Mouse (Mus musculus): ENCODE results near the gene Golga2. TPM values are rescaled to one million over a fixed set of nuclear protein-coding genes. Genes with fewer than 3 reads are reported as not detected.

Gene Golga2
- polyA plus RNA-seq, 1 experiment from 2014 or later: 25.4 TPM

DNA sequence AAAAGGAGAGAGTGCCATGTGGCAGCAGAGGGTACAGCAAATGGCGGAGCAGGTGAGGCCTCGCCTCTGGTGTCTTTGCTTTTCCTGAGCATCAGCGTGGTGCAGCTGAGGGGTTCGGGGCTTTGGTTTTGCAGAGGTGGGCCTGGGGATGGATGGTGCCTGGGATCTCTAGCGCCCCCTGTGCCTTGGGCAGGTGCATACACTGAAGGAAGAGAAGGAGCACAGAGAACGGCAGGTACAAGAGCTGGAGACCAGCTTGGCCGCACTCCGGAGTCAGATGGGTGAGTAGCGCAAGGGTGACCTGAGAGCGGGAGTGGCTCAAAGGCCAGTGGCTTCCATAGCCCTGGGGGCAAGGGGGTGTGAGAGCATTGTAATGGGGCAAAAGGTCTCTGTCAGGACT lies 15.8 kb downstream of the Golga2 start:
- peaks cover 77% of the 10 kb centered on the region for H3K36me3 ChIP-seq (ENCODE audit: control insufficient read depth, insufficient read depth, low read length)
- no peak for ATAC-seq (ENCODE audit: low read depth)

GRCm38 (mm10) chr2:32304145-32304832 lies 17.1 kb downstream of the Golga2 start:
- 61% methylated on average over 8 of the region's 8 CpGs for WGBS
- ATAC-seq (ENCODE audit: low read depth): no peak

More for the DNA sequence above, 15.8 kb downstream of the Golga2 start:
- WGBS: 89% methylated on average over 10 of the region's 10 CpGs
- Histone ChIP-seq H3K27me3 (ENCODE audit: control insufficient read depth, insufficient read depth, low read length) (no peaks in the 10 kb centered on the region), H3K4me3 (ENCODE audit: low read depth, low read length) (no peak overlapping the region), H3K9ac (replicated peaks; ENCODE audit: low read depth, low read length) (no peak overlapping the region), H3K4me2 (ENCODE audit: low read depth, low read length) (no peak overlapping the region), H3K4me1 (ENCODE audit: control insufficient read depth, insufficient read depth, low read length) (no peaks in the 10 kb centered on the region), H3K27ac (ENCODE audit: low read depth, low read length) (no peak overlapping the region), H3K9me3 (ENCODE audit: control insufficient read depth, low read length) (no peaks in the 10 kb centered on the region)

DNA sequence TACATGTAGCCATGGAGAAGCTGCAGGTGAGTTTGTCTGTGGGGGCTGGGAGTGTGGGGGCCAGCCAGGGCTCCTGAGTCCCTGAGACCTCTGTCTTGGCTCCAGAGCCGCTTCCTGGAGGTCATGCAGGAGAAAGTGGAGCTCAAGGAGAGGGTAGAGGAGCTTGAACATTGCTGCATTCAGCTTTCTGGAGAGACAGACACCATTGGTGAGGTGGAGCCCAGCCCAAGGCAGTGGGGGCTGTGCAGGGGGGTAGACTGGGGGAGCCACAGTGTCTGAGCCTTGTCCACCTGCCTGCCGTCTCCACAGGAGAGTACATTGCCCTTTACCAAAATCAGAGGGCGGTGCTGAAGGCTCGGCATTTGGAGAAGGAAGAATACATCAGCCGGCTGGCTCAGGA lies 18.5 kb downstream of the Golga2 start:
- Histone ChIP-seq H3K4me1 (ENCODE audit: control insufficient read depth, insufficient read depth, low read length) (no peaks in the 10 kb centered on the region), H3K27ac (ENCODE audit: low read depth, low read length) (no peak overlapping the region), H3K36me3 (ENCODE audit: control insufficient read depth, insufficient read depth, low read length) (peaks cover 63% of the 10 kb centered on the region), H3K9ac (replicated peaks; ENCODE audit: low read depth, low read length) (no peak overlapping the region), H3K4me2 (ENCODE audit: low read depth, low read length) (no peak overlapping the region), H3K27me3 (ENCODE audit: control insufficient read depth, insufficient read depth, low read length) (no peaks in the 10 kb centered on the region), H3K9me3 (ENCODE audit: control insufficient read depth, low read length) (no peaks in the 10 kb centered on the region), H3K4me3 (ENCODE audit: low read depth, low read length) (no peak overlapping the region)
- ATAC-seq (ENCODE audit: low read depth): no peak
- 98% methylated on average over 5 of the region's 5 CpGs for WGBS

More at GRCm38 (mm10) chr2:32304145-32304832, 17.1 kb downstream of the Golga2 start:
- no peaks in the 10 kb centered on the region for H3K9me3 ChIP-seq (ENCODE audit: control insufficient read depth, low read length)
- no peaks in the 10 kb centered on the region for H3K27me3 ChIP-seq (ENCODE audit: control insufficient read depth, insufficient read depth, low read length)
- no peak overlapping the region for H3K9ac ChIP-seq (replicated peaks; ENCODE audit: low read depth, low read length)
- H3K4me2 ChIP-seq (ENCODE audit: low read depth, low read length): no peak overlapping the region
- peaks cover 66% of the 10 kb centered on the region for H3K36me3 ChIP-seq (ENCODE audit: control insufficient read depth, insufficient read depth, low read length)
- H3K4me1 ChIP-seq (ENCODE audit: control insufficient read depth, insufficient read depth, low read length): no peaks in the 10 kb centered on the region
- no peak overlapping the region for H3K4me3 ChIP-seq (ENCODE audit: low read depth, low read length)
- H3K27ac ChIP-seq (ENCODE audit: low read depth, low read length): no peak overlapping the region

DNA sequence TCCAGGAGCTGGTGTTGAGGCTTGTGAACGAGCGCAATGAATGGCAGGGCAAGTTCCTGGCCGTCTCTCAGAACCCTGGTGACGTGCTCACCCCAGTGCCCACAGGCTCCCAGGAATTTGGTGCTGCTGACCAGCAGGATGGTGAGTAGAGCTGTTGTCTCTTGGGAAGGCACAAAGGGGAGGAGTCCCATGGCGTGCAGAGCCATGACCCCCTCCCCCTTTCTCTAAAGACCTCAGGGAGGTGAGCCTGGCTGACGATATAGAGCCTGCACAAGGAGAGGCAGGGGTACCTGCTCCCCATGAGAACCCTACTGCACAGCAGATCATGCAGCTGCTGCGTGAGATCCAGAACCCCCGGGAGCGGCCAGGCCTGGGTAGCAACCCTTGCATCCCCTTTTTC lies 19.0 kb downstream of the Golga2 start:
- no peaks in the 10 kb centered on the region for H3K4me1 ChIP-seq (ENCODE audit: control insufficient read depth, insufficient read depth, low read length)
- no peak overlapping the region for H3K27ac ChIP-seq (ENCODE audit: low read depth, low read length)
- ATAC-seq (ENCODE audit: low read depth): no peak
- H3K9ac ChIP-seq (replicated peaks; ENCODE audit: low read depth, low read length): no peak overlapping the region
- no peaks in the 10 kb centered on the region for H3K27me3 ChIP-seq (ENCODE audit: control insufficient read depth, insufficient read depth, low read length)
- H3K4me3 ChIP-seq (ENCODE audit: low read depth, low read length): no peak overlapping the region
- peaks cover 61% of the 10 kb centered on the region for H3K36me3 ChIP-seq (ENCODE audit: control insufficient read depth, insufficient read depth, low read length)
- 83% methylated on average over 9 of the region's 9 CpGs for whole genome bisulfite sequencing
- H3K9me3 ChIP-seq (ENCODE audit: control insufficient read depth, low read length): no peaks in the 10 kb centered on the region
- no peak overlapping the region for H3K4me2 ChIP-seq (ENCODE audit: low read depth, low read length)

DNA sequence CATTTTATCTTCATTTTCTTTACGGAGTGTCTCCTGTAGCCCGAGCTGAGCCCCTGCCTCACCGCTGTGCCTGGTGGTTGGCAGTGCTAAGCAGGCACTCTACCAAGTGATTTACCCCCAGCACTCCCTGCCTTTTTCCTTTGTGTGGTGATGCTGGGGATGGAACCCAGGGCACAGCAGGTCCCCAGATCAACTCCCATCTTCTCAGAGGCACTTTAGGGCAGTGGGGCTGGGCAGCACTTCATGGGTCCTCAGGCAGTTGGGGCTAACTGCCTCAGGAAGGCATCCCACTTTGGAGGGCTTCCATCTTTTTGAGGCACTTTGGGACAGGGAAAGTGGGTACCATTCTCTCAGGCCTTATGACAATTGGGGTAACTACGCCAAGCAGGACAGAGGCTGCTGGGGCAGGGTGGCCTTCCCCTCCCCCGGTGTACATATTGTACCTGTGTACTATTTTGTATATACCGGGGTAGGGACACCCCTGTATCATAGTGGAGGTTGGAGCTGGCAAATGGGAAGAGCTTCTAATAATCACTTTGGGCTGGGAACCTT lies 20.1 kb downstream of the Golga2 start:
- 86% methylated on average over 6 of the region's 6 CpGs for WGBS
- Histone ChIP-seq H3K27ac (ENCODE audit: low read depth, low read length) (no peak overlapping the region), H3K36me3 (ENCODE audit: control insufficient read depth, insufficient read depth, low read length) (peaks cover 53% of the 10 kb centered on the region), H3K4me1 (ENCODE audit: control insufficient read depth, insufficient read depth, low read length) (peaks cover 11% of the 10 kb centered on the region), H3K9ac (replicated peaks; ENCODE audit: low read depth, low read length) (no peak overlapping the region), H3K9me3 (ENCODE audit: control insufficient read depth, low read length) (no peaks in the 10 kb centered on the region), H3K27me3 (ENCODE audit: control insufficient read depth, insufficient read depth, low read length) (peaks cover 5% of the 10 kb centered on the region; the same call in 1 of the 2 replicates), H3K4me3 (ENCODE audit: low read depth, low read length) (no peak overlapping the region), H3K4me2 (ENCODE audit: low read depth, low read length) (no peak overlapping the region)
- ATAC-seq (ENCODE audit: low read depth): no peak

- H3K27ac ChIP-seq (ENCODE audit: low read depth, low read length): no peak overlapping the region
- ATAC-seq (ENCODE audit: low read depth): peak; percentile 12; the same call in 1 of the 2 replicates
- no peak overlapping the region for H3K4me3 ChIP-seq (ENCODE audit: low read depth, low read length)
- H3K9ac ChIP-seq (replicated peaks; ENCODE audit: low read depth, low read length): no peak overlapping the region
- H3K36me3 ChIP-seq (ENCODE audit: control insufficient read depth, insufficient read depth, low read length): peaks cover 47% of the 10 kb centered on the region
- H3K4me2 ChIP-seq (ENCODE audit: low read depth, low read length): no peak overlapping the region
- peaks cover 5% of the 10 kb centered on the region; the same call in 1 of the 2 replicates for H3K27me3 ChIP-seq (ENCODE audit: control insufficient read depth, insufficient read depth, low read length)
- peaks cover 12% of the 10 kb centered on the region for H3K4me1 ChIP-seq (ENCODE audit: control insufficient read depth, insufficient read depth, low read length)
- 51% methylated on average over 8 of the region's 8 CpGs for WGBS
- H3K9me3 ChIP-seq (ENCODE audit: control insufficient read depth, low read length): no peaks in the 10 kb centered on the region
Measured at GRCm38 (mm10) chr2:32307941-32308760, 21.0 kb downstream of the Golga2 start.

GRCm38 (mm10) chr2:32308870-32309568 lies 21.8 kb downstream of the Golga2 start:
- WGBS: 91% methylated on average over 16 of the region's 16 CpGs
- no peak overlapping the region for H3K27ac ChIP-seq (ENCODE audit: low read depth, low read length)
- H3K4me2 ChIP-seq (ENCODE audit: low read depth, low read length): no peak overlapping the region
- no peak overlapping the region for H3K9ac ChIP-seq (replicated peaks; ENCODE audit: low read depth, low read length)
- no peak overlapping the region for H3K4me3 ChIP-seq (ENCODE audit: low read depth, low read length)
- H3K4me1 ChIP-seq (ENCODE audit: control insufficient read depth, insufficient read depth, low read length): peaks cover 12% of the 10 kb centered on the region
- H3K36me3 ChIP-seq (ENCODE audit: control insufficient read depth, insufficient read depth, low read length): peaks cover 39% of the 10 kb centered on the region
- no peaks in the 10 kb centered on the region for H3K9me3 ChIP-seq (ENCODE audit: control insufficient read depth, low read length)
- ATAC-seq (ENCODE audit: low read depth): no peak
- H3K27me3 ChIP-seq (ENCODE audit: control insufficient read depth, insufficient read depth, low read length): peaks cover 5% of the 10 kb centered on the region; the same call in 1 of the 2 replicates

DNA sequence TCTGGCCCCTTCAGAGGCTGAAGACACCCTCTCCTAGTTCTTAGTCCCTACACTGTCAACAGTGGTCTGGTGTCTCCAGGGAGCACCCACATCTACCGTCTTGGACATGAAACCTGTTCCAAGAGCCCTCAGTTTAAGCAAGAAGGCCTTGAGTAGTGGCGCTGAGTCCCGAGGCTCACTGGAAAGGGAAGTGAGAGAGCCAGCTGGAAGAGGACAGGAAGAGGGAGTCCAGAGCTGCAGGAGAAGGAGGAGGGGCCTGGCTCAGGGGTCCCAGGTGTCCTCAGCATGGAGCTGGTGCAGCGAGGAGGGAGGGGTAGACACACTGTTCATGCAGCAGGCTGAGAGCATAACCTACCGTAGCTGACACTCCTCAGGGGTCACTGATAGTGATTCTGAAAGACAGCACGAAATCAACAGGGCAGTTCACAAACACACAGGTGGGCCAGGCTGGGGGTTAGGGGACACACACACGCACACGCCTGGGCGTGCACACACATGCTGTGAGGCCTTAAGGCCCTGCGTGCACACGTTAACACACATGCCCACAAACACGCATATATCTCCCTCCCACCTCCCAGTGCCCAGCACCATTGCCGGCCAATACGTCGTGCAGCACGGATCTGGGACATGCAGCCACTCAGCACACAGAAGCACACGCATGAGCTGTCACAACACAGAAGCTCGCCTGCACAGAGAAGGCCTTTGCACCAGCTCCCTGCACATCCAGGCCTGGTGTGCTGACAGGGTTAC lies 23.1 kb downstream of the Golga2 start:
- H3K27me3 ChIP-seq (ENCODE audit: control insufficient read depth, insufficient read depth, low read length): peaks cover 5% of the 10 kb centered on the region; the same call in 1 of the 2 replicates
- no peak overlapping the region for H3K4me2 ChIP-seq (ENCODE audit: low read depth, low read length)
- no peak overlapping the region for H3K27ac ChIP-seq (ENCODE audit: low read depth, low read length)
- 91% methylated on average over 18 of the region's 18 CpGs for WGBS
- ATAC-seq (ENCODE audit: low read depth): no peak
- H3K9me3 ChIP-seq (ENCODE audit: control insufficient read depth, low read length): no peaks in the 10 kb centered on the region
- H3K9ac ChIP-seq (replicated peaks; ENCODE audit: low read depth, low read length): no peak overlapping the region
- H3K4me3 ChIP-seq (ENCODE audit: low read depth, low read length): no peak overlapping the region
- H3K36me3 ChIP-seq (ENCODE audit: control insufficient read depth, insufficient read depth, low read length): peaks cover 33% of the 10 kb centered on the region
- H3K4me1 ChIP-seq (ENCODE audit: control insufficient read depth, insufficient read depth, low read length): peaks cover 12% of the 10 kb centered on the region
